Mouse (Mus musculus) adrenal gland, adult 8-10 months (tissue): ENCODE results near the gene Lman2l. TPM values are rescaled to one million over a fixed set of nuclear protein-coding genes. Genes with fewer than 3 reads are reported as not detected.
A peak's percentile ranks its signal among the peaks of the same experiment; 100 is the strongest.

ENCODE experiments used
- DNase-seq: peaks from one replicate; pipeline ENCODE4 v3.0.0; 2022
- total RNA-seq, 4 experiments: library from RNA; stranded (reverse); gene quantifications; 2 replicates each; pipeline ENCODE4 v1.2.4; 2022

Gene Lman2l
- total RNA-seq, 4 experiments from 2014 or later: 43.0 to 59.8 (median 46.6) TPM

GRCm38 (mm10) chr1:36458169-36458568, 13.1 kb upstream of the Lman2l start:
- no peak for DNase-seq

DNA sequence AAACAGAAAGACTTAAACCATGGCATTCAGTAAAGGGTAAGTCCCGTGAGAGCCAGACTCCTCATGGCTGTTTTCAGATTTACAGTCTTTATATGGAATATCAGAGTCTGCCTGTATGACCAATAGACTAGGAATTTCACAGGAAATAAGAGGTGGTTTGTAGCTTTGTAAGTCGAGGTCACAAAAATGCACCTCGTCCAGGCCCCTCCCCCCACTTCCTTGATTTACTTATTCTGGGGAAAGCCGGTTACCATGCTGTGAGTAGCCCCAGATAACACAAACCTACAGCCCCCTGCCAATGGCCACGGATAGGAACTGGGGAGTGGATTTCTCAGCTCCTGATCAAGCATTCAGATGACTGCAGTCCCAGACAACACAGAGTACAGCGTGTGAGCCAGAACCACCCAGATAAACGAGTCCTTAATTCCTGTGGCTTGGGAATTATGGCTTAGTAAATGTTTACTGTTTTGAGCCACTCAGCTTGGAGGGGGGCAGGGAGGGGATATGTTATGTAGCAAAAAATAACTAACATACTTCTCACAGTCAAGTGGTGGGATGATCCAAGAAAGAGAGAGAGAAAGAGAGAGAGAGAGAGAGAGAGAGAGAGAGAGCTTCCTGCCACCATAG, 12.4 kb upstream of the Lman2l start:
- DNase-seq: no peak

DNA sequence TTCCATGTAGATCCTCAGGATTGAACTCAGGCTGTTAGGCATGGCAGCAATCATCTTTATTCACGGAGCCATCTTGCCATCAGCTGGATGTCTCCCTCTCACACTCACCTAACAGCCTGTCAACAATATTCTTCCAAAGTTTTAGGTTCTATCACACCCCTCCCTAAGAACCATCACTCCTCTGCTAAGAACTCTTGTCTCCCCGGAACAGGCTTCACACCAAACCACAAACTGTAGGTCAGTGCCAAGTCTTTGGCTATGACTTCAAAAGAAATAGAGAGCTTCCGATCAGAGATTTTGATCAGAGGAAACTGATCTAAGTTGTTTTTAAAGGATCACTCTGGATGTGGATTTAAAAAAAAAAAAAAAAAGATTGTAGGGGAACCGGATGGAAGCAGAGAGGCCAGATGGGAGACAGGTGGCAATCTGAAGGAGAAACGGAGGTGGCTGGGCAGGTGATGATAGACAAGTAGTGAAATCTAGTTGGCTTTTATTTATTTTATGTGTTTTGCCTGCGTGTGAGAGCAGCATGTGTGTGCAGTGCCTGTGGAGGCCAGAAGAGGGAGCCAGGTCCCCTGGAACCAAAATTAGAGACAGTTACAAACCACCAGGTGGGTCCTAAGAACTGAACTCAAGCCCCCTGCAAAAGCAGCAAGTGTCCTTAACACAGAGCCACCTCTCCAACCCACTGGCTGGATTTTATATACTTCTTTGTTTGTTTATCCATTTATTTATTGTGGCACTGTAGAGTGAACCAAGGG, 9.2 kb upstream of the Lman2l start:
- DNase-seq: no peak

- DNase-seq: no peak
Observed at GRCm38 (mm10) chr1:36446841-36447240, 1.8 kb upstream of the Lman2l start.

DNA sequence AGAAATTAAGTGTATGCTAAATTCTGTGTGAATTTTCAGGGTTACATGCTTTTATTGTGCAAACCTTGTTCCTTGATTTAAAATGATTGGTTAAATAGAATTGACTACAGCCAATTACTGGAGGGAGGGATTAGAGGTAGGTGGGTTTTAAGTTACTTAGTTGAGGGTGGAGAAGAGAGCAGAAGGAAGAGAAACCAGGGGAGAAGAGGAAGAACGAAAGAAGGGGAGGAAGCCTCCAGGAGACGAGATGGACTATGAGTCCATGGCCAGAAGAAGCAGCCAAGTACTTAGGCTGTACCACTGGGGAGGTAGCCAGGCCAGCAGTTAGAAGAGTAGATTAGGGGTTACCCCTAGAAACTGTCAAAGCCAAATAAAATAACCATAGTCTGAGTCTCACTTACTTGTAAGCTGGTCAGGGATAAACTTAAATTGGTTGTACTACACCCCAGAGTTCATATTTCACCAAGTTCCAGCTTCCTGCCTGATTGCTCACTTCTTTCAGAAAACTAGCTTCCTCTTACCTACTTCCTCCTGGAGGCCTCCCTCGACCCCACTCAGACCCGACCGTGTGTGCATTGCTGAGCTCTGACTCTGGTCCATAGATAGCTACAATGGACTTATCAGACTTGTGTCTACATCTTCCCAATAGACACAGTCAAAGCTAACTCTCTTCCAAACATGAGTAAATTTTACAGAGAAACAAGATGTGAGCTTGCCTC, 1.2 kb upstream of the Lman2l start:
- DNase-seq: no peak

DNA sequence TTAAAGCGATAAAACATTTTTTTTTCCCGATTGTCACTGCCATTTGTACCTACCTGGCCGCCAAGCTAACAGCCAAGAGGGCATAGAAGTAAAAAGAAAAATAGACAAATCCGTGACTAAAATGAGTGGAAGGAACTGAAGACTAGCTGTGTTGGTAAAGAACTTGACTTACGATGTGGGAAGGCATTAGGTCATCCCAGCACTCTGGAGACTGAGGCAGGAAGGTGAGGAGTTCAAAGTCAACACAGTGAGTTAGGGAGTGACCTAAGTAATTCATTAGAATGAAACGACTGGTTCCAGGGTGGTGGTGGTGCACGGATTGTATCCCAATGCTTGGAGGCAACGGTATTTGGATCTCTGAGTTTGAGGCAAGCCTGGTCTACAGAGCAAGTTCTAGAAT, 437 bp upstream of the Lman2l start:
- no peak for DNase-seq

GRCm38 (mm10) chr1:36441101-36441500, 4.0 kb downstream of the Lman2l start:
- peak; percentile 17 for DNase-seq

- no peak for DNase-seq
Observed at GRCm38 (mm10) chr1:36437223-36437622, 7.8 kb downstream of the Lman2l start.

- no peak for DNase-seq
Observed at GRCm38 (mm10) chr1:36436515-36436914, 8.6 kb downstream of the Lman2l start.

DNA sequence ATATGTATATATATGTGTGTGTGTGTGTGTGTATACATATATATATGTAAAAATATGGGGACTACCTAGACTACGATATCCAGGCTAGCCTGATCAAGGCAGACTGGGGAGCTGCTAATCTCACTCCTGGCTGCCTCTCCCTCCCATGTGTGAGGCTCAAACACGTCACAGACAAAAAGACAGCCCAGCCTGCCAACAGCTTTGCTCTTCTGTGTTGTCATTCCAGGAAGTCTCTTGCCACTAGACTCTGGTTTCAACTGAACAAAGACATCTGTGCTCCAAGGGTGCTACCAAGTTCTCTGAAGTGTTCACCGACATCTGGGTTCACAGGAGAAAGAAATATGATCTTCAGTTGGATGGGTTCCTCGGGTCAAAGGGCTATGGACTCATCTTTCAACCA, 10.0 kb downstream of the Lman2l start:
- DNase-seq: no peak

DNA sequence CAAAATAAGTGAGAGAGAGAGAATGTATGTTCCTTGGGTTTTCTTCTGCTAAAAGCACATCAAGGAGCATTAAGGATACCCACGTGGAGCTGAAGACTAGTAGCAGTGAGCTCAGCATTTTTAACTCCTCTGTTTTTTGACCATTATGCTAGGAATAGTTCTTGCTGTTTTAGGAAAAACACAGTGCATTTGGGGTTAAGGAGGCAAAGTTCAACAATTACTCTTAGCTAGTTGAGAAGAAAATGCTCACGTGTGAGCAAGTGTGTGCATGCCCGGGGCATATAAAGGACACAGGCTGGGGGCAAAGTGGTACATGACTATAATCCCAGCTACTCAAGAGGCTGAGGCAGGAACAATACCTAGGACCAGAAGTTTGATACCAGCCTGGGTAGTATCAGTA, 11.5 kb downstream of the Lman2l start:
- no peak for DNase-seq

DNA sequence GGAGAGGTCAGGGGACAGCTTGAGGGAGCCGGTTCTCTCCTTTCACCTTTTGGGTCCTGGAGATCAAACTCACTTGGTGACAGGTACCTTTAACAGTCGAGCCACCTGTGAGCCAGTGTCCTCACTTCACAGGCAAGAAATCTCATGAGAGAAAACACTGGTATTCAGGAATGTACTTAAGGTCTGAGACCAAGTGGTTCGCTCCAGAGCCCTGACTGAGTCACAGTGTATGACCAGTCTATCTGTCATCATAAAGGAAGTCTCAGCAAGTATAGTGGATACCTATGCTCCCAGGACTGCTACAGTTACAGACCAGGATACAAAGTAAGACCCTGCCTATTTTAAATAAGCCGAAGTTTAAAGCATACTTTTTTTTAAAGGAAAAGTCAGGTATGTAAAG, 12.1 kb downstream of the Lman2l start:
- DNase-seq: no peak

DNA sequence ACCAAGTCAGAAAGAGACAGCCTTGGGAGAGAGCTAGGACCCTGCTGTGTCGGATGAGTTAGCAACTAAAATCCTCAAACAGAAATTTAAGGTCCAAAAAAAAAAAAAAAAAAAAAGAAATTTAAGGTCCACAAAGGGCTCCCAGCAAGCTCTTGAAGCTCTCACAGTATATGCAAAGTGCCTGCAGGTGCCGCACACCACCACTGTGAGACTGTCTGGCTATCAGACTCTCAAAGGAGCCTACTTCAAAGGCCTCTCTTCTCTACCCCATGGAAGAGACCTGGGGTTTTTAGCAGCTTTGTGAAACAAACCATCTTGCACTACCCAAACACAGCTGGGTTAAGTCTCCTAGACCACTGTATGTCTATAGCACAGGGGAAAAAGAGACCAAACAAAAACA, 15.6 kb downstream of the Lman2l start:
- no peak for DNase-seq

DNA sequence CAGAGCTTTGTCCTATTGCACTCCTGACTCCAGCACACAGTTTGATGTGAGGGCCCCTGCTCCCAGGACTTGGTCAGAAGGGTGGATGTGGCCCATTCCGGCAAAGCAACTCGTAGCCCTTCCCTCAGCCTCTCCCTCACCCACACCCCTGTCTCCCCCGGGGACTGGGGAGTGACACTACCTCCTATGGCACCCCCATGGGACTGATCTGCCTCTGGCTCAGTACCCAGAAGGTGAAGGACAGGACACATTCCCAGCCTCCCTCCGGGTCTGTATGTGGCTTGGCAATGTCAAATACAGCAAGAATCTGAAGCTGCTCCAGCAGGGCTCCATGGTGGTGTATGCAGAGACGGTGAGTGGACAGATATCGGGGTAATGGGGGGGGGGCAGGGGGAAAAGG, 40.5 kb downstream of the Lman2l start:
- peak; percentile 6 for DNase-seq

GRCm38 (mm10) chr1:36401509-36401908, 43.6 kb downstream of the Lman2l start:
- DNase-seq: no peak

GRCm38 (mm10) chr1:36397041-36397440, 48.0 kb downstream of the Lman2l start:
- DNase-seq: no peak

GRCm38 (mm10) chr1:36379582-36379981, 65.5 kb downstream of the Lman2l start:
- DNase-seq: no peak

DNA sequence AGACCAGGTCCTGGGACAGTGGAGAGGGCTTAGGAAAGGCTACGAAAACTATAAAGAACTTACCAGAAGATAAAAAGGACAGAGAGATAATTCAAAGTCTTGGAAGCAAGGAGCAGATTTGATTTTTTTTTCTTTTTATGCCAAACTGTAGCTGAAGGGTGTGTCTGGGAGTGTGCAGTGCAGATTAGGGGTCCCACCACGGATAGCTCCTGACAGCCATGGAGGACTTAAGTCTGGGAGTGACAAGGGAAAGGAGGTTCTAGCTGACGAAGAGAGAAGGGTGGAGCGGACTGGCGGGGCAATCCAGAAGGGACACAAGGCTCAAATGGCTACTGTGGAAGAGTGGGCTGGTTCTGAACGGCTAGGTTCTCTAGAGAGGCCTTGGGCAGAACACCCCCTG, 66.2 kb downstream of the Lman2l start:
- DNase-seq: no peak

DNA sequence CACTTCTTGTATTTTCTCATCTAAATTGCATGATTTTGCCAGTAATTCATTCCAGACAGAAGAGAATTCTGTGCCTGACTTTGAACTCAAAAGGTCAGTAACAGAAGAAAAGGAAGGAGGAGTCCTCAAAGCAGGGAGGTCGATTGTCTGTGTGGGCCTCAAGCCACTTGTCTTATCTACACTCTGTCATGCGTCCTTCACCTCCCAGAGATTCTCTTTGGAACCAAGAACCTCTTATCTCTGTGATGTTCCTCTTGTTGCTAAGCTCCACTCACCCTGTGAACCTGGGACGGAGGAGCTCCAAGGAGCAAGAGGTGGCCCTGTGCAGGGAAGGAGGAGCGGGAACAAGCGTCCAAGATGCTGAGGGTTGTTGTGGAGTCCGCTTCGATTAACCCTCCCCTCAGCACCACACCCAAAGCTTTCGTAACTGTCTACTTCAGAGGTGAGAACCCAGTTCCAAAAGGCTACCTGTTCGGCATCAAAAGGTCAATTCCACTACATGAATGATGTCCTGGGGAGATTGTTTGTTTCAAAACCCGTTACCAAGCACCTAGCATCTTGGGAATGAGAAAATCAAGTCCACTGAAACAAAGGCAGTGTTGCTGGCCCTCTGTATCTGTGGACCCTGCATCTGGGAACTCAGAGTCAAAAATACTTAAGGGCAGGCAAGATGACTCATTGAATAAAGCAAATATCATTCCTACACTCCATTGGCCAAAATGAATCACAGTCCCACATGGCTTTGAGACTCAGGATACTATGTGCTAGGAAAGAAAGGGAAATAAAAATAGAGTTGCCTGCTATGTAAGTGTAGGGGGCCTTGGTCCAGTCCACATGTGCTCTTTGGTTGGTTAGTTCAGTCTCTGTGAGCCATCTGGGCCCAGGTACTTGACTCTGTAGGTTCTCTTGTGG, 72.9 kb downstream of the Lman2l start, which contains the start of gene Fer1l5:
Fer1l5 (plus strand) TSS at position 358 of the 912 bp plus-strand sequence.
- no peak for DNase-seq

DNA sequence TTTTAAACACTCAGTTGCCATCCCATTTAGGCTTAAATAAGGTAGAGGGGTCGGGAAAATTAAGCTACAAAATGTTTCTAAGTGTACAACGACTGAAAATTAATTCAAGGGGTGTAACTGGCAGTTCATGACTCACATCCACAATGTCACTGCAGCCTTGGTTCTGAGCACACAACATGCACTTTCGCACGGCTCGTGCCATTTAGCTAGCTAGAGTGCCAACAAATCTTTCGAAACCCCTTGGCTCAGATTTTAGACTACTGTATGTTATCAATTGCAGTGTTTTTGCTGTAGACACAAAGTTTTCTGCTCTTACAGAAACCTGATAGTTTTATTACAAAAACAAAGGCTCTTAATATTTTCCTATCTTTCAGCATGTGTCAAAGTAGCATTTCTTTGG, 74.2 kb downstream of the Lman2l start:
- DNase-seq: peak; percentile 66
